Mouse (Mus musculus) lung, adult 2 months (tissue): ENCODE results near the gene Tex261.

Experiments used
- CTCF ChIP-seq: fragments of 200-500 bp; IDR thresholded peaks from 2 replicates; pipeline ENCODE4 v1.5.1; 2011; ENCODE audit warnings: mild to moderate bottlenecking, low read length, control low read depth; ENCODE audit not compliant: insufficient read depth
- POLR2A ChIP-seq: fragments of 200-500 bp; IDR thresholded peaks from 2 replicates; pipeline ENCODE4 v1.6.1; 2011; ENCODE audit warnings: low read depth, mild to moderate bottlenecking, control low read depth, low read length, borderline replicate concordance; ENCODE audit errors: extremely low read depth

GRCm38 (mm10) chr6:83778306-83778705 lies 2.7 kb upstream of the Tex261 start:
- TF ChIP-seq CTCF (no peak), POLR2A (no peak)
